Mouse (Mus musculus): ENCODE measurements around the gene Snapc3.

Gene Snapc3

GRCm38 (mm10) chr4:83417160-83417819 is at the start of gene Snapc3:
TSS of gene Snapc3 (plus strand) at chr4:83417724.
- peak; percentile 86 for DNase-seq (ENCODE audit: low read depth, low spot score)

DNA sequence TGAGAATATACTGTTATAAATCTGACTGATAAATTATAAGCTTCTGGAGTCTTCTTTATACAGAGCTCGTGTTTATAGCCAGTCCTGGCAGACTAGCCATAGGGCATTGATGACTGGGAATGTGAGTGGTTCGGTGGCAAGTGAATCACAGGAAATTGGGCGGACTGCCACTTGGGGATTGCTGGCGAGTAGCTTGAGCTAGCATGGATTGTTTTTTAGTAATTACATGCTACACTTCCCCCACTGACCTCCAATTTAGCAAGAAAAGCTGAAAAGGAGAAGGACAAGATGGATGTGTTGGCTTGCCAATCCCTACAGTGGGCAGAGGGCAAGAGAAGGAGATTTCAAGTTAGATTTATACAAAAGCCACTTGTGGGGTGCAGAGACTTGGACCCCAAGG is 44.1 kb upstream of the Snapc3 start:
- no peak for DNase-seq (ENCODE audit: low read depth, low spot score)

- no peak for DNase-seq (ENCODE audit: low read depth, low spot score)
Observed at GRCm38 (mm10) chr4:83375650-83376049, 41.9 kb upstream of the Snapc3 start.

DNA sequence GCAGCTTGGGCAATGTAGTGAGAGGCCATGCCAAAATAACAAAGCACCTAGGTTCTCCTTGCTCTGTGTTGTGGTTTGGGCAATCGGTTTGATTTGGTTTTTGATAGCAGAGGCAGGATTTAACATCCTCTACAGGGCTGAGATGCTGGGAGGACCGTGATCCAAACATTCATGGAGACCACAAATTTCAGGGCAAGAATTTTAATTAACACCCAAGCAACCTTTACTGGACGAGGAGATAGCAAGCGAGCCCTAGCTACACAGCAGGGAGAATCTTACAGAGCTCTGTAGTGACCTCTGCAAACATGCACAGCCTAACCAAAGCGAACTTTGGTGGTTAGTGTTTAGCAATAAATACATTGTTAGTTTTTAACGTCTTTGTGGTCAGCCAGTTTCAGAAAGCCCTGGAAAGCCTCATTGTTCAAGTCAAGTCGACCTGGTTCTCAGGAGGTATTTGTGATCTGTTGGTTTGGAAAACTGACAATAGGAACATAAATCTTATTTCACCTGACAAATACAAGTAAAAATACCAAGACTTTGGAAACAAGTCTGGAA is 41.0 kb upstream of the Snapc3 start:
- no peak for DNase-seq (ENCODE audit: low read depth, low spot score)

DNA sequence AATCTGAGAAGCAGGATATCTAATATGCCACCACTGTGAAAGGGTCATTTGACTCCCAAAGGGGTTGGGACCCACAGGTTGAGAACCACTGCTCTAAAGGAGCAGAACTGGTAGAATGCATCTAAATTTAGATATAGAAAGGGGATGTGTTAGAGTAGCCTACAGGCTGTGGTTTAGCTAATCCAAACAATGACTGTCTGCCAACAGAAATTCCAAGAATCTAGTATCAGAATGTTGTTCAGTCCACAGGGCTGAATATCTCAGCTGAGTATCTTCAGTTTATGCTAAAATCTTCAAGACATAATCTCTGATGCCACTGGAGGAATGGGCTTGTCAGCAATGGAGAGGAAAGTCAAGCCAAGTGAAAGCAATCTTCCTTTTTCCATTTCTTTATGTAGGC is 38.5 kb upstream of the Snapc3 start:
- DNase-seq (ENCODE audit: low read depth, low spot score), result no peak

DNA sequence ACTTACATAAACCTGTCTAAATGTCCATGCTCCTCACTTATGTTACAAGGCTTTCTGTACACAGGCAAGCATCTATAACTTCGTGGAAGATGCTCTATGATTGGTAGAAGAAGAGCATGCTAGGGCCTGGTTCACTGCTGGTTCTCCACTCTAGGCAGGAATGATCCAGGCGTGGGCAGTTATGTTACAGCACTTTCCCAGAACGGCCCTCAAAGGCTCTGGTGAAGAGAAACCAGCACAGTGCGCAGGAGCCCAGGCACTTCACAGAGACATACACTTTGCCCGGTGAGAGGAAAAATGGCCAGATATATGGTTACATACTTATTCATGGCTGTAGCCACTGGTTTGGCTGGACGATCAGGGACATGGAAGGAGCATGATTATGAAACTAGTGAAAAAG is 37.8 kb upstream of the Snapc3 start:
- no peak for DNase-seq (ENCODE audit: low read depth, low spot score)

DNA sequence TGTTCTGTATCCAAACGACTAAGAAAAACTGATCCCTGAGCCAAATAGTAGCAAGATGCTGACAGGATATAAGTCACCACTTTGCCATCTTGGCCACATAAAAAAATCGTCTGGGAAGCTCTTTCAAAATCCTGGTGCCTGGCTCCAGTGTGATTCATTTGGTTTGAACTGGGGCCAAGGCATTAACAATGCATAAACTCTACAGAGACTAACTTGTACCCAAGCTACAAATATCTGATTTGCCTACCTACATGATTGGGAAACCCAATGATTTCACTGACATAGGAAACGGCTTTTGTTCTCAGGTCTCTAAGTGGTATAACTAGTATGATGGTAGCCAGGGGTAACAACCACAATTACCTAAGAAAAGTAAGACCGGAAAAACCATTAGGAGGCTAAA is 37.3 kb upstream of the Snapc3 start:
- no peak for DNase-seq (ENCODE audit: low read depth, low spot score)

DNA sequence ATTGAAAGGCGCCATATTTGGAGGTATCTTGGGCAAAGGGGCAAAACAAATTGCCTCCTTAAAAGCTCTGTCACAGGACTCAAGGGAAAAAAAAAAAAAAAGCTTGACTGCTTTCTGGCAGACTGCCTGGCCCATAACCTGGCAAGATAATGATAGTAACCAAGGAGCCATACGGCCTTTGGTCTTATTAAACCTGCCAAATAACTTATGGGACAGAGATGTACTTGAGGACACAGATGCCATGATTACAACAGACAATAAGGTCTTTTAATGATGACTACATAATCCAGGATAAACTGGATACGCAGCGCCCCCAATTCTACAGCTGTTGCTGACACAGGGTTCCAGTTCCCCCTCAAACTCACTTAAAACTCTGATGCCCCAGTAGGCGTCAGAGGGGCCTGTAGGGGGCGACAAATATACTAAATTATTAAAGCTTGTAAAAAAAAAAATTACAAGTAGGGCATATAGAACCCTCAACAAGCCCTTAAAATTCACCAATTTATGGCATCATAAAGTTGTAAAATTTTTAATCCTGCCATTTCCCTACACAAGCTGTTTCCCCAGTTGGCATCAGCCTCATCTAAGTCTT is 33.5 kb upstream of the Snapc3 start:
- DNase-seq (ENCODE audit: low read depth, low spot score), result no peak

DNA sequence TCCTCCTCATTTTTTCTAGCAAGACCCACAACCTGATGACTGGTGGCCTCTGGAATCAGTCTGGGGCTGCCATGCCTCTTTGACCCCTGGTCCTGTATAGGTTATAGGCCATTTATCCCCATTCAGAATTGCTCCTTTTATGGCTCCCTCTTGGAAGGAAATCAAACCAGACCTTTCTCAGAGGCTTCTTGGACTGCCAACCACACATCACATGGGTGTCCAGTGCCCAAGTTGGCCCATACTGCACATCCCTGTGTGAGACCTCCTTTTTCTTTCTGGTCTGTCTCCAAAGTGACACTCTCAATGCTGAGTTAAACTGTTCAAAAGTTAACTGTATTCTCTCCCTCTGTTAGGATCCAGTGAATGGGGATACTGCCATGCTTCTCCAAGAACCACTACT is 32.4 kb upstream of the Snapc3 start:
- DNase-seq (ENCODE audit: low read depth, low spot score), result no peak

GRCm38 (mm10) chr4:83390551-83390950 is 27.0 kb upstream of the Snapc3 start:
- DNase-seq (ENCODE audit: low read depth, low spot score), result no peak

- DNase-seq (ENCODE audit: low read depth, low spot score), result no peak
Observed at GRCm38 (mm10) chr4:83391956-83392355, 25.6 kb upstream of the Snapc3 start.

GRCm38 (mm10) chr4:83393733-83394132 is 23.8 kb upstream of the Snapc3 start:
- no peak for DNase-seq (ENCODE audit: low read depth, low spot score)

GRCm38 (mm10) chr4:83396346-83396745 is 21.2 kb upstream of the Snapc3 start:
- DNase-seq (ENCODE audit: low read depth, low spot score), result no peak

DNA sequence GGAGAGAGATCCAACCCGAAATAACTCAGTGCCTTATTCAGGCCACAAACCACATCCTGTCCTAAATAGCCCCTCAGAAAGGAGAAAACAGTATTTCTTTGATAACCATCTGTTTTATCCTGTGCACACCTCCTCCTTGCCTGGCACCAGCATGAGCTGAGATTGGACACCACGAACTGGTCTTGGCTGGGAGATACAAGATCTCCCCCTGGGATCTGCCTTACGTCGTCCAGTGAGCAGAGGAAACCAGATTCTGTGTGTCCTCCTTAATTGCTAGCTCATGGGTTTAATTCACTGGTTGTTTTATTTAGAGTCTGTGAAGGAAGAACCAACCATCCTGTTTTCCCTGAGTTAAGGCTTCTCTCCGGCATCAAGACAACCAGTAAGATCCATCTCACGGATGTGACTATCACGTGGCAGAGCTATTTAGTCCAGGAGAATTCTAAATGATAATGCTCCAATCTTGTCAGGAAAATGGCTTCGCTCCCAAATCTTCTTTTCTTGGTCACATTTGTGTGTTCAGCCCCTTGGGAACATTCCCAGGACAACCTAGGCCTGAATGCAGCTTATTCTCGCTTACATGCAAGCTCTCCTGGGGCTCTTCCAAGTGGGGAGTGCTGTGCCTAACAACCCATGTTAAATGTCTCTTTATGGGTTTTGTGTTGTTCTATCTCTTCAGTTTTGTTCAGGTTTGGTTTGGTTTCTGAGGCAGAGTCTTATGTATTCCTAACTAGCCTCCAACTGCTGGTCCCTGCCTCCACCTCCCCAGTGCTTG is 20.3 kb upstream of the Snapc3 start:
- DNase-seq (ENCODE audit: low read depth, low spot score), result no peak

DNA sequence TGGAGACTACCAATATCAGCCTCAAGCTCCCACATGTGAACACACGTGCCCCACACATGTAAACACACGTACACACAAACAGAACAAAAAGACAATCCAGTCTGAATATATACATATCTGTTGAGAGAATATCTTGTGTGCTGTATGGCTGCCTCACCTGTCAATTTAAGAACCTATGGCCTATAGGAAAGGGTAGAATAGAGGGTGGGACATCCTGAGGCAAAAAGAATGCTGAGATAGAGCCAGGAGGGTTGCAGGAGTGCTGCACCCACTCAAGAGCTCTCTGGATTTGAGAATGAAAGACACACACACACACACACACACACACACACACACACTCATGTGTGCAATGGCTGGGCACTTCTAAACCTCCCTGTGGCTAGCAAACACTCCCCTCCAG is 19.0 kb upstream of the Snapc3 start:
- DNase-seq (ENCODE audit: low read depth, low spot score), result no peak

DNA sequence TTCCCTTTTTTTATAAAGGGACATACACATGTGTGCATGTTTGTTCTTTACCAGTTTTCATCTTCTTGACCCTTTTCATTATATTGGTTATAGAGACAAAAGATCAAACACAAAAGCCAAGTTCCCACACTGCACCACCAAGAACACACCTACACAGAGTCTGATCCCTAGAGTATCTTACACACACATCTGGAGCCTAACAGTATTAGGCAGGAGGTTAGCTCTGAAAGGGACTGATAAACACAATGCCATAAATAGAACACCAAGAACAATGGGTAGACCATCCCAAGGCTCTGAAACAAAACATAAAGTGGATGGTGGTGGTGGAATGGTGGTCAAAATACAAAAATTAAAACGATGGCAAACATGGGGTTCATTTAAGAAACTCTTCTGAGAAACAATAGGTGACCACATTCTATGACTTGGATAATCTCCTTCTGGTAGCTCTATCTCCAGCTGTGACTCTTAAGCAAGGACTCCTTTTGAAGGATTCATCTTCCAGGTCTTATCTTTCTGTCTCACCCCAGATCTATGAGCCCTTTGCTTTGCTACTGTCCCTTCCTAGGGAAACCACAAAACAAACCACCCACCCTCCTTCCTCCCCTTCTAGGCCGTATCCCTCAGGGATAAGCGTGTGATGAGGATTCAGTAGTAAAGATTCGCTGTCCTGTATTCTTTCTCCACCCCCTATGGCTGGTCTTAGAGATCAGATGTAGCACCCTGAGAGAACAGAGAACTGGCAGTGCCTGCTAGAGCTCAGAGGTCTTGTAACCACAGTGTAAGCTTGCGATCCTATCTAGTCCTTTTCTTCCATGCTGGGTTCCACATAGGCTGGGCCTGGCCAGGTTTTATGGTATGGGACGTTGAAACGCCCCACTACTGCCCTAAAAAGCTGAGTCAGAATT is 16.6 kb upstream of the Snapc3 start:
- DNase-seq (ENCODE audit: low read depth, low spot score), result no peak

GRCm38 (mm10) chr4:83401712-83402111 is 15.8 kb upstream of the Snapc3 start:
- no peak for DNase-seq (ENCODE audit: low read depth, low spot score)

GRCm38 (mm10) chr4:83407688-83408087 is 9.8 kb upstream of the Snapc3 start:
- DNase-seq (ENCODE audit: low read depth, low spot score), result no peak

DNA sequence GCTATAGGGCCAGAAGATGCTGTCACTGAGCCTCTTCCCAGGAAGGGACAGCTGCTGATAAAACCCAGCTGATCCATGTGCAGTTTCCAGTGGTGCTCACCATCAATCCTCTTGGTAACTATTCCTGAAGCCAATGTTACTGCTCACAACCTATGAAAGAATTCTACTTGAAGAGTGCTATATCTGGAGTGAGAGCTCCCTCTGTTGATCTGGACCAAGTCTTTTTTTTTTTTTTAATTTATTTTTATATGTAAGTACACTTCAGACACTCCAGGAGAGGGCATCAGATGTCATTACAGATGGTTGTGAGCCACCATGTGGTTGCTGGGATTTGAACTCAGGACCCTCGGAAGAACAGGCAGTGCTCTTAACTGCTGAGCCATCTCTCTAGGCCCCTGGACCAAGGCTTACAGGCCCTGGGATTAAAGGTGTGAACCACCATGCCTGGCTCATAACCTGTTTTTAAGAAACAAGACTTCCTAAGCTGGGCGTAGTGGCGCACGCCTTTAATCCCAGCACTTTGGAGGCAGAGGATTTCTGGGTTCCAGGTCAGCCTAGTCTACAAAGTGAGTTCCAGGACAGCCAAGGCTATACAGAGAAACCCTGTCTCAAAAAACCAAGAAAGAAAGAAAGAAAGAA is 7.5 kb upstream of the Snapc3 start:
- DNase-seq (ENCODE audit: low read depth, low spot score), result no peak

- no peak for DNase-seq (ENCODE audit: low read depth, low spot score)
Observed at GRCm38 (mm10) chr4:83412060-83412459, 5.5 kb upstream of the Snapc3 start.

DNA sequence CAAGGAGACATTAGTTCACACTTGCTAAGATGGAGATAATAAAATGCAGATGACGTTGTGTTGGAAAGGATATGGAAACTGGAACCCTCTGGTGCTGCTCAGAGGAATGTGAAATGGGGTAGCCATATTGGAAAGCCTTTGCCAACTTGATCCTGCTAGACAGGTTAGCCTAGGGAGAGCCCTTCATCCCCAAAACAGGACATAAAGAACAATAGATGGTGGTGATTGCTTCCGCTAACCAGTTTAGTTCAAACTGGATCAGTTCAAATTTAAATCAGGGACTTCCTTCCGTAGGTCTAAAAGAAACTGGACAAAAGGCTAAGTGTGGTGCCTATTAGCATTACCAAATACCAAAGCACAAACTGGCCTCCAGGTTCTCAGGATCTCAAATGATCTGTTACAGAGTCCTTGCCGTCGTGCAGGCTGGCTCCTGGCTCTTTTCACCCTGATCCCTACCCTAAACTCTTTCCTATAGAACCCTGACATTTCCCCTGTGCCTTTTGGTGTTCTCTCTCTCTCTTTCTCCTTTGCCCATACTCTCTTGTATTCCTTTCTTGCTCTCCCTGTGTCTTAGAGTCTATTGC is 3.2 kb upstream of the Snapc3 start:
- no peak for DNase-seq (ENCODE audit: low read depth, low spot score)

Measured in retina, adult 2 months (tissue).